Mouse (Mus musculus) heart, postnatal 0 days (tissue): ENCODE data around the gene Tns3.

Experiments used
- CTCF ChIP-seq: IDR thresholded peaks from 2 replicates; pipeline ENCODE4 v1.5.1; 2016; ENCODE audit warnings: antibody characterized with exemption, control low read depth, low read depth
- EP300 ChIP-seq: IDR thresholded peaks from 2 replicates; pipeline ENCODE4 v1.6.1; 2016; ENCODE audit warnings: antibody characterized with exemption, low read depth

GRCm38 (mm10) chr11:8674549-8675149 lies 10.3 kb upstream of the Tns3 start:
- no peak for TF ChIP-seq CTCF
- no peak for TF ChIP-seq EP300
